Mouse (Mus musculus) cortical plate, adult 2 months (tissue): Measurements from ENCODE around the gene Map3k14.

ENCODE experiments used
- CTCF ChIP-seq: fragments of 200-500 bp; IDR thresholded peaks from 2 replicates; pipeline ENCODE4 v1.5.1; 2011; ENCODE audit warnings: mild to moderate bottlenecking, control low read depth, low read length; ENCODE audit not compliant: insufficient read depth; ENCODE audit errors: extremely low read depth
- POLR2A ChIP-seq: fragments of 200-500 bp; IDR thresholded peaks from 2 replicates; pipeline ENCODE4 v1.6.1; 2011; ENCODE audit warnings: mild to moderate bottlenecking, low read length, control low read depth; ENCODE audit not compliant: insufficient read depth; ENCODE audit errors: extremely low read depth

GRCm38 (mm10) chr11:103177216-103177615 is 90.1 kb downstream of the Map3k14 start:
- TF ChIP-seq POLR2A (no peak), CTCF (no peak)
